Mouse (Mus musculus): Measurements from ENCODE around the gene Pidd1. TPM values are rescaled to one million over a fixed set of nuclear protein-coding genes. Genes with fewer than 3 reads are reported as not detected.

Gene Pidd1
- total and polyA plus RNA-seq, 3 experiments: 5.8 to 24.9 (median 7.8) TPM

- in situ Hi-C loops (cut with MboI; ENCODE audit: low pct_ligation_motif_present, low pct_unique_long_range_greater_than_20kb, low sequenced_read_pairs) (no loop called here), dilution Hi-C loops (cut with MboI; ENCODE audit: extremely low pct_ligation_motif_present, extremely low pct_unique_long_range_greater_than_20kb, low sequenced_read_pairs) (no loop called here)
- no peaks in the 10 kb centered on the region for H3K79me2 ChIP-seq (replicated peaks; ENCODE audit: control insufficient read depth, extremely low read depth, insufficient read depth, poor library complexity, severe bottlenecking)
- peak within 1 kb of the TSS; percentile 48 for H3K27ac ChIP-seq (ENCODE audit: insufficient read depth, low read depth)
- H3K9ac ChIP-seq (ENCODE audit: insufficient read depth, low read depth): peak within 1 kb of the TSS; percentile 66
- no peaks in the 10 kb centered on the region for H3K9me3 ChIP-seq (replicated peaks; ENCODE audit: low read length)
- peak; percentile 77 for DNase-seq (ENCODE audit: extremely low read depth)
- TF ChIP-seq POLR2AphosphoS2 (IDR thresholded peaks at IDR 0.05; ENCODE audit: low read depth, low read length) (no peak; the same call in 1 of the 2 replicates), TBP (conservative IDR thresholded peaks at IDR 0.05; ENCODE audit: low read depth, low read length) (no peak), ZKSCAN1 (IDR thresholded peaks at IDR 0.05; ENCODE audit: borderline replicate concordance, low read depth, low read length) (no peak), SMC3 (IDR thresholded peaks at IDR 0.05; ENCODE audit: low read depth, low read length) (no peak), ZC3H11A (IDR thresholded peaks at IDR 0.05; ENCODE audit: low read depth, low read length) (no peak), UBTF (IDR thresholded peaks at IDR 0.05; ENCODE audit: low read depth, low read length) (no peak), SIN3A (IDR thresholded peaks at IDR 0.05; ENCODE audit: low read length) (peak; percentile 9; the same call in 1 of the 2 replicates), PAX5 (IDR thresholded peaks at IDR 0.05; ENCODE audit: low read length) (no peak), USF1 (IDR thresholded peaks at IDR 0.05; ENCODE audit: low read depth, low read length) (no peak), MAFK (IDR thresholded peaks at IDR 0.05; ENCODE audit: insufficient replicate concordance, low read length) (no peak), RAD21 (IDR thresholded peaks at IDR 0.05; ENCODE audit: low read depth, low read length) (no peak), HCFC1 (IDR thresholded peaks at IDR 0.05; ENCODE audit: low read depth, low read length) (peak; percentile 23), MAZ (IDR thresholded peaks at IDR 0.05; ENCODE audit: low read depth, low read length) (peak; percentile 73; the same call in 1 of the 2 replicates), TCF12 (IDR thresholded peaks at IDR 0.05; ENCODE audit: low read depth, low read length) (peak; percentile 48; the same call in 1 of the 2 replicates), CHD1 (IDR thresholded peaks at IDR 0.05; ENCODE audit: low read depth, low read length) (peak; percentile 83; the same call in 1 of the 2 replicates), BHLHE40 (IDR thresholded peaks at IDR 0.05; ENCODE audit: low read depth, low read length) (peak; percentile 86), KAT2A (IDR thresholded peaks at IDR 0.05; ENCODE audit: insufficient replicate concordance, low read length) (no peak), CHD2 (IDR thresholded peaks at IDR 0.05; ENCODE audit: low read length) (peak; percentile 38; the same call in 1 of the 2 replicates), JUND (conservative IDR thresholded peaks at IDR 0.05; ENCODE audit: low read depth, low read length) (no peak), MAX (IDR thresholded peaks at IDR 0.05; ENCODE audit: low read length) (no peak), POLR2A (IDR thresholded peaks at IDR 0.05; ENCODE audit: low read depth, low read length) (peak; percentile 84), RCOR1 (conservative IDR thresholded peaks at IDR 0.05; ENCODE audit: low read depth, low read length) (no peak), ZNF384 (IDR thresholded peaks at IDR 0.05; ENCODE audit: low read depth, low read length) (no peak), MXI1 (IDR thresholded peaks at IDR 0.05; ENCODE audit: low read depth, low read length) (no peak), MYC (IDR thresholded peaks at IDR 0.05; ENCODE audit: low read depth, low read length) (no peak), JUN (IDR thresholded peaks at IDR 0.05; ENCODE audit: insufficient read depth, low read depth, low read length) (no peak), USF2 (conservative IDR thresholded peaks at IDR 0.05; ENCODE audit: low read depth, low read length) (no peak), ZMIZ1 (IDR thresholded peaks at IDR 0.05; ENCODE audit: low read depth, low read length) (no peak; the same call in none of the 2 replicates), EP300 (IDR thresholded peaks at IDR 0.05; ENCODE audit: low read length) (no peak; the same call in 1 of the 2 replicates), IRF4 (IDR thresholded peaks at IDR 0.05; ENCODE audit: low read depth, low read length) (no peak), CTCF (conservative IDR thresholded peaks at IDR 0.05 in 1 of 2, IDR thresholded peaks at IDR 0.05 in 1 of 2; ENCODE audit: low read depth in 2 of 2, low read length in 2 of 2) (no peak), MEF2A (IDR thresholded peaks at IDR 0.05; ENCODE audit: borderline replicate concordance, low read depth, low read length) (no peak), NELFE (IDR thresholded peaks at IDR 0.05; ENCODE audit: low read depth, low read length) (peak; percentile 57), E2F4 (IDR thresholded peaks at IDR 0.05; ENCODE audit: insufficient replicate concordance, low read depth, low read length) (no peak), ETS1 (conservative IDR thresholded peaks at IDR 0.05; ENCODE audit: low read depth, low read length) (peak; percentile 40; the same call in 1 of the 2 replicates), NRF1 (IDR thresholded peaks at IDR 0.05; ENCODE audit: low read depth, low read length) (peak; percentile 57), ELF1 (IDR thresholded peaks at IDR 0.05; ENCODE audit: low read depth, low read length) (peak; percentile 54; the same call in 1 of the 2 replicates), GABPA (IDR thresholded peaks at IDR 0.05; ENCODE audit: insufficient replicate concordance, low read depth, low read length) (no peak)
- no peaks in the 10 kb centered on the region for H3K27me3 ChIP-seq (replicated peaks)
- peak within 1 kb of the TSS; percentile 67 to 84 (median 79) for H3K4me3 ChIP-seq (replicated peaks in 1 of 3; ENCODE audit: low read depth in 2 of 3, low read length in 2 of 3, poor library complexity in 1 of 3)
- H3K4me2 ChIP-seq (ENCODE audit: insufficient read depth, low read depth, poor library complexity, severe bottlenecking): peak within 1 kb of the TSS; percentile 97
- H3K4me1 ChIP-seq (ENCODE audit: control insufficient read depth in 1 of 2, insufficient read depth in 2 of 2): peaks cover 26 to 49% of the 10 kb centered on the region in 2 experiments
- peaks cover 22 to 34% of the 10 kb centered on the region in 2 experiments for H3K36me3 ChIP-seq (replicated peaks in 1 of 2; ENCODE audit: control insufficient read depth in 1 of 2, insufficient read depth in 1 of 2, low read length in 1 of 2)
Measured at GRCm38 (mm10) chr7:141467230-141468030, 23.6 kb upstream of the Pidd1 start, which contains the start of gene Cd151. Gene Cd151, plus strand, starts transcription at chr7:141467392.

All from CH12.LX (cell line).